Mouse (Mus musculus) bone marrow macrophage, adult 2 months (primary cell): ENCODE measurements around the gene Rbm4b. TPM values are rescaled to one million over a fixed set of nuclear protein-coding genes. Genes with fewer than 3 reads are reported as not detected.
A peak's percentile ranks its signal among the peaks of the same experiment; 100 is the strongest.
"Not testable (repeated sequence)": the region's sequence is repeated elsewhere in the genome, so short reads cannot be mapped to it uniquely, and the experiment has no call there.

Experiments used
- H3K27ac ChIP-seq: 2 replicates; pipeline ENCODE4 v1.5.1; 2012; ENCODE audit warnings: low read depth, low read length; ENCODE audit not compliant: insufficient read depth
- H3K4me1 ChIP-seq: 2 replicates; pipeline ENCODE4 v1.6.1; 2012; ENCODE audit warnings: low read length; ENCODE audit not compliant: control insufficient read depth, insufficient read depth
- H3K4me3 ChIP-seq: 2 replicates; pipeline ENCODE4 v1.5.1; 2012; ENCODE audit warnings: mild to moderate bottlenecking, low read length, moderate library complexity; ENCODE audit not compliant: insufficient read depth
- CTCF ChIP-seq: IDR thresholded peaks from 2 replicates; pipeline ENCODE4 v1.5.1; 2012; ENCODE audit warnings: low read depth, mild to moderate bottlenecking, low read length, moderate library complexity
- POLR2A ChIP-seq: IDR thresholded peaks from 2 replicates; pipeline ENCODE4 v1.6.1; 2012; ENCODE audit warnings: mild to moderate bottlenecking, low read depth, low read length, borderline replicate concordance
- polyA plus RNA-seq: library from polyadenylated mRNA; stranded (reverse); fragments of >200 nt; gene quantifications from 2 replicates; pipeline ENCODE4 v1.2.4, GENCODE M21; 2012; ENCODE audit not compliant: missing spikeins, insufficient read depth, insufficient read length

Gene Rbm4b
- polyA plus RNA-seq, 1 experiment: 6.2 TPM

DNA sequence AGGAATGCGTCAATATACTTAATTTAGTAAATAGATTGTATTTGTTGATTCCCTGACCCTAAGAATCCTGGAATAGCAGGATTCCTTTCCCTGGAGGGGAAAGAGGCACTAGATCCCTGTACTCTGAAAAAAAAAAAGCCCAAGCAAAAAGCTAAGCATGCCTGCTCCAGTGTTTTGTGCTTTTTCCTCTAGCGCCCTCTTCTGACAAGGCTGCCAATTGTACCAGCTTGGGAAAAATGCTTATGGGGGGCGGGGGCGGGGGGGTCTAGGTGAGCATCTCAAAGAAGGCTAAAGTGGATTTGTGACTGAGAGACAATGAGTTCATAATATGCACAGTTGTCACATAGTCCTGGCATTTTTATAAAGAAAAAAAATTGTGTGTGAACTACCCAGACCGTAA, 12.8 kb upstream of the Rbm4b start:
- TF ChIP-seq POLR2A: no peak
- peak; percentile 53; the same call in 1 of the 2 replicates for TF ChIP-seq CTCF
- Histone ChIP-seq H3K27ac (no peak overlapping the region), H3K4me3 (no peak overlapping the region), H3K4me1 (peaks cover 10% of the 10 kb centered on the region)

DNA sequence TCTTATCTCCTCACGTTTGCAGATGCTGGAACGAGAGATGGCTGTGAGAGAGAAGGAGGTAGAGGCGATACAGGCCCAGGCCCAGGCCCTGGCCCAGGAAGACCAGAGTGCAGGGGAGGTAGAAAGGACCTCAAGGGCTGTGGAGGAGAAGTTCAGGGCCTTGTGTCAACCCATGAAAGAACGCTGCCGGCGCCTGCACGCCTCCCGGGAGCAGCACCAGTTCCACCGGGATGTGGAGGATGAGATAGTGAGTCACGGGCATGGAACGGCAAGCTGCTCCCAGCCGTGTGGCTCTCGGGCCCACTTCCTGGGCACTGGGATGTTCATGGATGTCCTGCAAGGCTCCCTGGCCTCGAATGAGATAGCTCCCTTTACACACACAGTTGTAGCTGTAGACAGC, 12.3 kb upstream of the Rbm4b start:
- TF ChIP-seq POLR2A: no peak
- no peak for TF ChIP-seq CTCF
- Histone ChIP-seq H3K4me3 (no peak overlapping the region), H3K4me1 (peaks cover 10% of the 10 kb centered on the region), H3K27ac (no peak overlapping the region)

DNA sequence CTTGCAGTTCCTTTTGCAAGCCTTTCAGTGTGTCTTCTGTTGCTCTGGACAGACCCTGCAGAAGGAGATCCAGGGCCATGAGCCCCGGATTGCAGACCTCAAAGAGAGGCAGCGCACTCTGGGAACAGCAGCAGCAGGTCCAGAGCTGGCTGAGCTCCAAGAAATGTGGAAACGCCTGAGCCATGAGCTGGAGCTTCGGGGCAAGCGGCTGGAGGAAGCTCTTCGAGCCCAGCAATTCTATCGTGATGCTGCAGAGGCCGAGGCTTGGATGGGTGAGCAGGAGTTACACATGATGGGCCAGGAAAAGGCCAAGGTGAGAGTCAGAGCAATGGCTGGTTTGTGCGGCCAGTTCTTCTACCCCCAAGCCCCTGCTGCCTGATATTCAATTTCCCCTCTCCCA, 11.2 kb upstream of the Rbm4b start:
- Histone ChIP-seq H3K27ac (no peak overlapping the region), H3K4me3 (no peak overlapping the region), H3K4me1 (peaks cover 10% of the 10 kb centered on the region)
- TF ChIP-seq CTCF (no peak), POLR2A (no peak)

DNA sequence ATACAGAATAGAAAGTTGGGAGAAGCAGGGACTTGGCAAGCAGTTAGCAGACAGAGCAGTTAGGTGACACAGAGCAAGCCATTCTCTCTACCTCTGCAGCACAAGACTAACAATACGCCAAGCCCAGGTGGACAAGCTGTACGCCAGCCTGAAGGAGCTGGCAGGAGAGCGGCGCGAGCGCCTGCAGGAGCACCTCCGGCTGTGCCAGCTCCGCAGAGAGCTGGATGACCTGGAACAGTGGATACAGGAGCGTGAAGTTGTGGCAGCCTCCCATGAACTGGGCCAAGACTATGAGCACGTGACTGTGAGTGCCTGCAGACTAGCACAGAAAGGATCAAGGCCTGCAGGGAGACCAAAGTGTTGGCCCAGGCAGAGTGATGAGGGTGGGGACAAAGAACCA, 10.6 kb upstream of the Rbm4b start:
- H3K4me1 ChIP-seq: peaks cover 10% of the 10 kb centered on the region
- TF ChIP-seq POLR2A (no peak), CTCF (no peak)
- H3K4me3 ChIP-seq: no peak overlapping the region
- no peak overlapping the region for H3K27ac ChIP-seq

DNA sequence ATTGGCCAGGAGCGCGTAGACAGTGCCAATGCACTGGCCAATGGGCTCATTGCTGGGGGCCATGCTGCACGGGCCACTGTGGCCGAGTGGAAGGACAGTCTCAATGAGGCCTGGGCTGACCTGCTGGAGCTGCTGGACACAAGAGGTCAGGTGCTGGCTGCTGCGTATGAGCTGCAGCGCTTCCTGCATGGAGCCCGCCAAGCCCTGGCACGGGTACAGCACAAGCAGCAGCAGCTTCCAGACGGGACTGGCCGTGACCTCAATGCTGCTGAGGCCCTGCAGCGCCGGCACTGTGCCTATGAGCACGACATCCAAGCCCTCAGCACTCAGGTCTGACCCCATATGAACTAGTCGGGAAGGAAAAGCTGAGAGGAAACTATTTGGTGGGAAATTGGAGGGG, 9.7 kb upstream of the Rbm4b start:
- Histone ChIP-seq H3K4me1 (peaks cover 5% of the 10 kb centered on the region), H3K27ac (no peak overlapping the region), H3K4me3 (no peak overlapping the region)
- TF ChIP-seq CTCF (no peak), POLR2A (no peak)

DNA sequence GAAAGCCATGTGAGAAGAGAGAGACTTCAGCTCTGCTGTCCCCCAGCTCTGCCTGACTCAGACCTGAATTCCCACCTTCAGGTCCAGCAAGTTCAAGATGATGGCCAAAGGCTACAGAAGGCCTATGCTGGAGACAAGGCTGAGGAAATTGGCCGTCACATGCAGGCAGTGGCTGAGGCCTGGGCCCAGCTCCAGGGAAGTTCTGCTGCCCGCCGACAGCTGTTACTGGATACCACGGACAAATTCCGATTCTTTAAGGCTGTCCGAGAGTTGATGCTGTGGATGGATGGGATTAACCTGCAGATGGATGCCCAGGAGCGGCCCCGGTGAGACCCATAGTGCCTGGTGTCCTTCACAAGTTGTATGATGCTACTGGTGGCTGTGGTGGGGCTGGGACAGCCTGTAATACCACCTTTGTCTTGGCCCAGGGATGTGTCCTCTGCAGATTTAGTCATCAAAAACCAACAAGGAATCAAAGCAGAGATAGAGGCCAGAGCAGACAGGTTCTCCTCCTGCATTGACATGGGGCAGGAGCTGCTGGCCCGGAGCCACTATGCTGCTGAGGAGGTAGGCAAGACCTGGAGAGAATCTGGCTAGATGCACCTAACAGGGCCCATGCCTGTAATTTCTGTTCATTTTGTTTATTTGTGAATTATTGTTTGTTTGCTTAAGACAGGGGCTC, 8.5 kb upstream of the Rbm4b start:
- TF ChIP-seq POLR2A (no peak), CTCF (no peak)
- Histone ChIP-seq H3K4me3 (no peak overlapping the region), H3K4me1 (no peaks in the 10 kb centered on the region), H3K27ac (no peak overlapping the region)

DNA sequence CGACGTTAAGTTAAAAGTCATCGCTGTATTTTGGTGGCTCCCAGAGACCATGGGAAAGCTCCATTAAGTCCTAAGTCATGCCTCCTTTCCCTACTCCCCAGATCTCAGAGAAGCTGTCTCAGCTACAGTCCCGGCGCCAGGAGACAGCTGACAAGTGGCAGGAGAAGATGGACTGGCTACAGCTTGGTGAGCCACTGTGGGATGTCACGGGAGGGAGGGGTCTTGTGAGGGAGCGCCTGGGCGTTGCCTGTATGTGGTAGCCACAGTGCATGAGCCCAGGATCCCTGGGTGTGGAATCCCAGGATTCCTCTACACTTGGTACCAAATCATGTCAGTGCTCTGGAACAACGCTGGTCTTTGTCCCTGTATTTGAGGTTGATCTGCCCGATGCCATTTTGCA, 7.8 kb upstream of the Rbm4b start:
- H3K4me1 ChIP-seq: no peaks in the 10 kb centered on the region
- TF ChIP-seq POLR2A (no peak), CTCF (no peak)
- no peak overlapping the region for H3K4me3 ChIP-seq
- no peak overlapping the region for H3K27ac ChIP-seq

DNA sequence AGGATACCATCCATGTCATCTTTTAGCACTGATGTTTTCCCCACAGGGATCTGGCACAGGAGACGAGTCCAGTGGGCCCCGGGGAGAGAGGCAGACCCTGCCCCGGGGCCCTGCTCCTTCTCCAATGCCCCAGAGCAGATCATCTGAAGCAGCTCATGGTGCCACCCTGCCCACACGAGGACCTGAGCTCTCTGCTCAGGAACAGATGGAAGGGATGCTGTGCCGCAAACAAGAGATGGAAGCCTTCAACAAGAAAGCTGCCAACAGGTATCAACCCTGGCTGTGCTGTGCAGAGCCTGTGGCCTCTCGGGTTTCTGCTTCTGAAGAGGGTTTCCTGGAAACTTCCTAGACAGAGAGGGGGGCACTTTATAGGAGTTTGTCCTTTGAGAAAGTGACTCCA, 6.3 kb upstream of the Rbm4b start:
- Histone ChIP-seq H3K4me3 (no peak overlapping the region), H3K27ac (no peak overlapping the region), H3K4me1 (no peaks in the 10 kb centered on the region)
- TF ChIP-seq POLR2A: no peak

DNA sequence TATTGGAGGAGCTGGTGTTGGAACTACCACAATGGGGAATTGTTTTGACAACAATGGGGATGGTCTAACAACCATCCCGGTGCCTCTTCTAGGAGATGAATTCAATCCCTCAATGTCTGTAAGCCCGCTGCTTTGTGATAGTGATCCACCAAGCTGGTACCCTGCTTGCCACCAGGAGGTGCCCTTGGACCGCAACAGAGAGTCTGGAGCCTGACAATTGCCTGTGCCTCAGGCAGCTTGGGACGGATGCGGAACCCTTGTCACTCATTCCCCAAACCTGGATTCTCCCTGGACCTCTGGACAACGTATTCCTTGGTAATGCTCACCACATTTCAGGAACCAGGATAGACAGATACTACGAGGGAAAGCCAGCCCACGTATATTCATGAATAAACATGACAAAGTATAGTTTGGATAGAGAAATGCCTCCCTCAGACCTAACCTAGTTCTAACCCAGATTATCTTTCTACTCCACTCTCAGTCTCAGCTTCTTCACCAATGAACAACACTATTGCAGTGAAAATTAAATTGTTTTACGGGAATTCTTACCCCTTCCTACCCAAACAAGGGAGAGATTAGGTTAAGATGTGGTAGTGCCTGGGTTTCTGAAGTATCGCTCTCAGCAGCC, 618 bp upstream of the Rbm4b start:
- TF ChIP-seq POLR2A: no peak
- peak; percentile 65 for TF ChIP-seq CTCF
- Histone ChIP-seq H3K4me3 (peak overlapping the region; percentile 83), H3K4me1 (no peaks in the 10 kb centered on the region), H3K27ac (peak overlapping the region; percentile 14; the same call in 1 of the 2 replicates)

DNA sequence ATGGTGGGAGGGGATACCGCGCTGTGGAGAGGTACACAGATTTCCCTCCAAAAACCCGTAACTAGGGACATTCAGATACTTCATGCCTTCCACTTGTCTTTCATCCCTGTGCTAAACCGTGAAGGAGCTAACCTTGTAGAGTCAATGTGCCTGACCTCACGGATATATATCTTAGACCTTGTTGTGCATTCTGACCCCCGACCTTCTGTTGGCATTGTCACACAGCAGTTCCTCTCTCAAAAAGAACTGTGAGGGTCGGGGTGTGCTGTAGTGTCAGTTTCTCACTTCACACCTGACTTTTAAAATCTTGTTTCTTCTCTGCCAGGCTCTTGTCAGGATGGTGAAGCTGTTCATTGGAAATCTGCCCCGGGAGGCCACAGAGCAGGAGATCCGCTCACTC, 624 bp downstream of the Rbm4b start:
- TF ChIP-seq CTCF: no peak
- no peak for TF ChIP-seq POLR2A
- Histone ChIP-seq H3K4me1 (no peaks in the 10 kb centered on the region), H3K4me3 (peak overlapping the region; percentile 83), H3K27ac (no peak overlapping the region)

DNA sequence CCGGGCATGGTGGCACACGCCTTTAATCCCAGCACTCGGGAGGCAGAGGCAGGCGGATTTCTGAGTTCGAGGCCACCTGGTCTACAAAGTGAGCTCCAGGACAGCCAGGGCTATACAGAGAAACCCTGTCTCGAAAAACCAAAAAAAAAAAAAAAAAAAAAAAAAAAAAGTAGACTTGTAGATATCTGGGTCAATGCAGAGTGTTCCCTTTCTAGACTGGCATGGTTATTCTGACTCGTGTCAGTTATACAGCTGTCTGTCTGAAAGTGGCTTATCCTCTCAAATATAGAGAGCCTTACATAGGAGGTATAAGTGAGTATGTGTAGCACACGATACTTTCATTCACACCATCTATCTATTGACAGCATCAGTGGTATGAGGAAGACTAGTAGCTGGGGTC, 4.2 kb downstream of the Rbm4b start:
- H3K4me3 ChIP-seq, H3K4me1 ChIP-seq, H3K27ac ChIP-seq: not testable (repeated sequence)
